Mouse (Mus musculus): ENCODE results near the gene Coro2b. TPM values are rescaled to one million over a fixed set of nuclear protein-coding genes. Genes with fewer than 3 reads are reported as not detected.

The Coro2b gene
- polyA plus RNA-seq, 1 experiment from 2014 or later: 19.9 TPM

- no peak overlapping the region for H3K4me3 ChIP-seq (ENCODE audit: low read length)
- H3K27ac ChIP-seq (ENCODE audit: low read length): no peak overlapping the region
- peak; percentile 29; the same call in 1 of the 2 replicates for ATAC-seq (ENCODE audit: low FRiP score, low TSS enrichment)
- H3K27me3 ChIP-seq (ENCODE audit: insufficient read depth, low read length): no peaks in the 10 kb centered on the region
- no peaks in the 10 kb centered on the region for H3K36me3 ChIP-seq (ENCODE audit: insufficient read depth, low read length)
- no peaks in the 10 kb centered on the region for H3K9me3 ChIP-seq (ENCODE audit: low read length)
- no peak overlapping the region for H3K4me2 ChIP-seq (replicated peaks; ENCODE audit: low read depth, low read length)
- no peak overlapping the region for H3K9ac ChIP-seq (replicated peaks; ENCODE audit: low read length)
- peaks cover 5% of the 10 kb centered on the region; the same call in 1 of the 2 replicates for H3K4me1 ChIP-seq (ENCODE audit: insufficient read depth, low read length)
- WGBS: 16% methylated on average over 1 of the region's 1 CpGs
Measured at GRCm38 (mm10) chr9:62470398-62470797, 66.4 kb downstream of the Coro2b start.

GRCm38 (mm10) chr9:62469696-62470095 lies 67.1 kb downstream of the Coro2b start:
- ATAC-seq (ENCODE audit: low FRiP score, low TSS enrichment): no peak
- Histone ChIP-seq H3K36me3 (ENCODE audit: insufficient read depth, low read length) (no peaks in the 10 kb centered on the region), H3K9ac (replicated peaks; ENCODE audit: low read length) (no peak overlapping the region), H3K4me2 (replicated peaks; ENCODE audit: low read depth, low read length) (no peak overlapping the region), H3K27me3 (ENCODE audit: insufficient read depth, low read length) (no peaks in the 10 kb centered on the region), H3K27ac (ENCODE audit: low read length) (no peak overlapping the region), H3K4me3 (ENCODE audit: low read length) (no peak overlapping the region), H3K4me1 (ENCODE audit: insufficient read depth, low read length) (peaks cover 5% of the 10 kb centered on the region; the same call in 1 of the 2 replicates), H3K9me3 (ENCODE audit: low read length) (no peaks in the 10 kb centered on the region)
- 81% methylated on average over 10 of the region's 10 CpGs for WGBS

- no peak overlapping the region for H3K27ac ChIP-seq (ENCODE audit: low read length)
- WGBS: 61% methylated on average over 13 of the region's 13 CpGs
- H3K36me3 ChIP-seq (ENCODE audit: insufficient read depth, low read length): no peaks in the 10 kb centered on the region
- no peak overlapping the region for H3K4me2 ChIP-seq (replicated peaks; ENCODE audit: low read depth, low read length)
- ATAC-seq (ENCODE audit: low FRiP score, low TSS enrichment): no peak
- H3K4me3 ChIP-seq (ENCODE audit: low read length): no peak overlapping the region
- H3K9ac ChIP-seq (replicated peaks; ENCODE audit: low read length): no peak overlapping the region
- no peaks in the 10 kb centered on the region for H3K27me3 ChIP-seq (ENCODE audit: insufficient read depth, low read length)
- peaks cover under 1% of the 10 kb centered on the region; the same call in 1 of the 2 replicates for H3K4me1 ChIP-seq (ENCODE audit: insufficient read depth, low read length)
- H3K9me3 ChIP-seq (ENCODE audit: low read length): no peaks in the 10 kb centered on the region
Measured at GRCm38 (mm10) chr9:62469143-62469542, 67.7 kb downstream of the Coro2b start.

GRCm38 (mm10) chr9:62467413-62467784 lies 69.4 kb downstream of the Coro2b start:
- Histone ChIP-seq H3K27me3 (ENCODE audit: insufficient read depth, low read length) (no peaks in the 10 kb centered on the region), H3K4me2 (replicated peaks; ENCODE audit: low read depth, low read length) (no peak overlapping the region), H3K9me3 (ENCODE audit: low read length) (no peaks in the 10 kb centered on the region), H3K9ac (replicated peaks; ENCODE audit: low read length) (no peak overlapping the region; the same call in 1 of the 2 replicates), H3K4me1 (ENCODE audit: insufficient read depth, low read length) (no peaks in the 10 kb centered on the region; the same call in 1 of the 2 replicates), H3K27ac (ENCODE audit: low read length) (no peak overlapping the region), H3K4me3 (ENCODE audit: low read length) (no peak overlapping the region), H3K36me3 (ENCODE audit: insufficient read depth, low read length) (no peaks in the 10 kb centered on the region)
- ATAC-seq (ENCODE audit: low FRiP score, low TSS enrichment): peak; percentile 43
- WGBS: 52% methylated on average over 1 of the region's 1 CpGs

GRCm38 (mm10) chr9:62466742-62467412 lies 70.0 kb downstream of the Coro2b start:
- Histone ChIP-seq H3K9me3 (ENCODE audit: low read length) (no peaks in the 10 kb centered on the region), H3K36me3 (ENCODE audit: insufficient read depth, low read length) (no peaks in the 10 kb centered on the region), H3K9ac (replicated peaks; ENCODE audit: low read length) (no peak overlapping the region), H3K4me2 (replicated peaks; ENCODE audit: low read depth, low read length) (no peak overlapping the region), H3K27me3 (ENCODE audit: insufficient read depth, low read length) (no peaks in the 10 kb centered on the region), H3K4me1 (ENCODE audit: insufficient read depth, low read length) (no peaks in the 10 kb centered on the region; the same call in 1 of the 2 replicates), H3K4me3 (ENCODE audit: low read length) (no peak overlapping the region), H3K27ac (ENCODE audit: low read length) (no peak overlapping the region)
- 78% methylated on average over 11 of the region's 11 CpGs for WGBS
- peak; percentile 46; the same call in 1 of the 2 replicates for ATAC-seq (ENCODE audit: low FRiP score, low TSS enrichment)

- Histone ChIP-seq H3K27ac (ENCODE audit: low read length) (no peak overlapping the region), H3K27me3 (ENCODE audit: insufficient read depth, low read length) (no peaks in the 10 kb centered on the region), H3K4me3 (ENCODE audit: low read length) (no peak overlapping the region), H3K9me3 (ENCODE audit: low read length) (no peaks in the 10 kb centered on the region), H3K9ac (replicated peaks; ENCODE audit: low read length) (no peak overlapping the region), H3K4me2 (replicated peaks; ENCODE audit: low read depth, low read length) (no peak overlapping the region), H3K36me3 (ENCODE audit: insufficient read depth, low read length) (no peaks in the 10 kb centered on the region), H3K4me1 (ENCODE audit: insufficient read depth, low read length) (no peaks in the 10 kb centered on the region; the same call in 1 of the 2 replicates)
- no peak for ATAC-seq (ENCODE audit: low FRiP score, low TSS enrichment)
- 70% methylated on average over 8 of the region's 8 CpGs for WGBS
Measured at GRCm38 (mm10) chr9:62466053-62466452, 70.8 kb downstream of the Coro2b start.

GRCm38 (mm10) chr9:62464727-62465126 lies 72.1 kb downstream of the Coro2b start:
- no peak for ATAC-seq (ENCODE audit: low FRiP score, low TSS enrichment)
- Histone ChIP-seq H3K4me1 (ENCODE audit: insufficient read depth, low read length) (no peaks in the 10 kb centered on the region; the same call in 1 of the 2 replicates), H3K27ac (ENCODE audit: low read length) (no peak overlapping the region), H3K4me3 (ENCODE audit: low read length) (no peak overlapping the region), H3K9me3 (ENCODE audit: low read length) (no peaks in the 10 kb centered on the region), H3K27me3 (ENCODE audit: insufficient read depth, low read length) (no peaks in the 10 kb centered on the region), H3K36me3 (ENCODE audit: insufficient read depth, low read length) (no peaks in the 10 kb centered on the region), H3K4me2 (replicated peaks; ENCODE audit: low read depth, low read length) (no peak overlapping the region), H3K9ac (replicated peaks; ENCODE audit: low read length) (no peak overlapping the region)
- WGBS: 56% methylated on average over 10 of the region's 10 CpGs

- WGBS: 80% methylated on average over 1 of the region's 1 CpGs
Measured at GRCm38 (mm10) chr9:62461766-62462165, 75.1 kb downstream of the Coro2b start.

GRCm38 (mm10) chr9:62461095-62461494 lies 75.7 kb downstream of the Coro2b start:
- Histone ChIP-seq H3K27me3 (ENCODE audit: insufficient read depth, low read length) (no peaks in the 10 kb centered on the region), H3K4me2 (replicated peaks; ENCODE audit: low read depth, low read length) (no peak overlapping the region)

More at GRCm38 (mm10) chr9:62461766-62462165, 75.1 kb downstream of the Coro2b start:
- Histone ChIP-seq H3K4me2 (replicated peaks; ENCODE audit: low read depth, low read length) (no peak overlapping the region), H3K4me3 (ENCODE audit: low read length) (no peak overlapping the region), H3K27me3 (ENCODE audit: insufficient read depth, low read length) (no peaks in the 10 kb centered on the region), H3K9ac (replicated peaks; ENCODE audit: low read length) (no peak overlapping the region), H3K27ac (ENCODE audit: low read length) (no peak overlapping the region), H3K36me3 (ENCODE audit: insufficient read depth, low read length) (no peaks in the 10 kb centered on the region), H3K4me1 (ENCODE audit: insufficient read depth, low read length) (no peaks in the 10 kb centered on the region), H3K9me3 (ENCODE audit: low read length) (no peaks in the 10 kb centered on the region)
- no peak for ATAC-seq (ENCODE audit: low FRiP score, low TSS enrichment)

GRCm38 (mm10) chr9:62460086-62460485 lies 76.8 kb downstream of the Coro2b start:
- no peak for ATAC-seq (ENCODE audit: low FRiP score, low TSS enrichment)
- peaks cover 11% of the 10 kb centered on the region for H3K4me1 ChIP-seq (ENCODE audit: insufficient read depth, low read length)
- no peak overlapping the region for H3K4me3 ChIP-seq (ENCODE audit: low read length)
- H3K4me2 ChIP-seq (replicated peaks; ENCODE audit: low read depth, low read length): no peak overlapping the region
- no peaks in the 10 kb centered on the region for H3K36me3 ChIP-seq (ENCODE audit: insufficient read depth, low read length)
- no peak overlapping the region for H3K9ac ChIP-seq (replicated peaks; ENCODE audit: low read length)
- 83% methylated on average over 7 of the region's 7 CpGs for WGBS
- H3K9me3 ChIP-seq (ENCODE audit: low read length): no peaks in the 10 kb centered on the region
- H3K27ac ChIP-seq (ENCODE audit: low read length): no peak overlapping the region
- no peaks in the 10 kb centered on the region for H3K27me3 ChIP-seq (ENCODE audit: insufficient read depth, low read length)

More at GRCm38 (mm10) chr9:62461095-62461494, 75.7 kb downstream of the Coro2b start:
- no peak overlapping the region for H3K9ac ChIP-seq (replicated peaks; ENCODE audit: low read length)
- no peak for ATAC-seq (ENCODE audit: low FRiP score, low TSS enrichment)
- WGBS: 87% methylated on average over 8 of the region's 8 CpGs
- no peaks in the 10 kb centered on the region for H3K9me3 ChIP-seq (ENCODE audit: low read length)
- H3K36me3 ChIP-seq (ENCODE audit: insufficient read depth, low read length): no peaks in the 10 kb centered on the region
- no peak overlapping the region for H3K4me3 ChIP-seq (ENCODE audit: low read length)
- peaks cover 1% of the 10 kb centered on the region for H3K4me1 ChIP-seq (ENCODE audit: insufficient read depth, low read length)
- no peak overlapping the region for H3K27ac ChIP-seq (ENCODE audit: low read length)
